Mouse (Mus musculus) hindlimb bud, embryonic 11.5 days (tissue): Measurements from ENCODE around the gene Anks1.

ENCODE experiments used
- DNase-seq: peaks from one replicate; pipeline ENCODE4 v3.0.0-alpha.2; 2012; ENCODE audit warnings: low read depth, low spot score; ENCODE audit errors: extremely low spot score

Gene Anks1

GRCm38 (mm10) chr17:28016056-28016797 is 107.1 kb downstream of the Anks1 start:
- DNase-seq: no peak

GRCm38 (mm10) chr17:28018344-28018743 is 109.2 kb downstream of the Anks1 start:
- DNase-seq: no peak

- DNase-seq: no peak
These were observed 109.7 kb downstream of the Anks1 start for GRCm38 (mm10) chr17:28018776-28019175.

- DNase-seq: no peak
These were observed 110.9 kb downstream of the Anks1 start for GRCm38 (mm10) chr17:28019785-28020696.

GRCm38 (mm10) chr17:28021911-28022310 is 112.8 kb downstream of the Anks1 start:
- no peak for DNase-seq

- DNase-seq: no peak
These were observed 113.9 kb downstream of the Anks1 start for GRCm38 (mm10) chr17:28022854-28023655.

- no peak for DNase-seq
These were observed 116.4 kb downstream of the Anks1 start for GRCm38 (mm10) chr17:28025541-28025961.

GRCm38 (mm10) chr17:28026111-28026872 is 117.2 kb downstream of the Anks1 start:
- no peak for DNase-seq

GRCm38 (mm10) chr17:28027197-28027596 is 118.1 kb downstream of the Anks1 start:
- no peak for DNase-seq

GRCm38 (mm10) chr17:28028236-28028635 is 119.1 kb downstream of the Anks1 start:
- DNase-seq: no peak

GRCm38 (mm10) chr17:28029308-28029707 is 120.2 kb downstream of the Anks1 start:
- DNase-seq: no peak

- no peak for DNase-seq
These were observed 121.3 kb downstream of the Anks1 start for GRCm38 (mm10) chr17:28030446-28030845.

- no peak for DNase-seq
These were observed 122.3 kb downstream of the Anks1 start for GRCm38 (mm10) chr17:28031281-28031941.

- no peak for DNase-seq
These were observed 123.1 kb downstream of the Anks1 start for GRCm38 (mm10) chr17:28032219-28032618.

- DNase-seq: no peak
These were observed 124.0 kb downstream of the Anks1 start for GRCm38 (mm10) chr17:28033046-28033580.

GRCm38 (mm10) chr17:28034986-28035385 is 125.9 kb downstream of the Anks1 start:
- DNase-seq: no peak

GRCm38 (mm10) chr17:28036813-28037756 is 128.0 kb downstream of the Anks1 start:
- DNase-seq: no peak

GRCm38 (mm10) chr17:28040620-28041019 is 131.5 kb downstream of the Anks1 start:
- no peak for DNase-seq
